Mouse (Mus musculus): ENCODE measurements around the gene Olfr44.

Olfr44 gene

GRCm38 (mm10) chr9:39493895-39494294, at the start of gene Olfr44:
TSS of gene Olfr44 (minus strand) at chr9:39493995.
- no peak for DNase-seq

GRCm38 (mm10) chr9:39523616-39524285, 30.0 kb upstream of the Olfr44 start:
- peak; percentile 2 for DNase-seq

- no peak for DNase-seq
These were observed 24.8 kb upstream of the Olfr44 start for GRCm38 (mm10) chr9:39518595-39518994.

GRCm38 (mm10) chr9:39515531-39515930, 21.7 kb upstream of the Olfr44 start, which contains the start of gene Olfr957:
TSS of gene Olfr957 (minus strand) at chr9:39515809.
- no peak for DNase-seq

GRCm38 (mm10) chr9:39509412-39509811, 15.6 kb upstream of the Olfr44 start:
- DNase-seq = no peak

- DNase-seq = peak; percentile 22
These were observed 15.2 kb upstream of the Olfr44 start for GRCm38 (mm10) chr9:39508998-39509397.

GRCm38 (mm10) chr9:39471844-39472243, 22.0 kb downstream of the Olfr44 start, which contains the start of gene Olfr955:
TSS of gene Olfr955 (minus strand) at chr9:39471944.
- no peak for DNase-seq

GRCm38 (mm10) chr9:39456401-39456800, 37.4 kb downstream of the Olfr44 start, which contains the start of gene Olfr954:
TSS of gene Olfr954 (plus strand) at chr9:39456701.
- no peak for DNase-seq

Measured in lung, postnatal 14 days (tissue).